Mouse (Mus musculus): ENCODE data around the gene Exoc6b. TPM values are rescaled to one million over a fixed set of nuclear protein-coding genes. Genes with fewer than 3 reads are reported as not detected.

Exoc6b gene
- polyA plus RNA-seq, 1 experiment from 2014 or later: 21.0 TPM

DNA sequence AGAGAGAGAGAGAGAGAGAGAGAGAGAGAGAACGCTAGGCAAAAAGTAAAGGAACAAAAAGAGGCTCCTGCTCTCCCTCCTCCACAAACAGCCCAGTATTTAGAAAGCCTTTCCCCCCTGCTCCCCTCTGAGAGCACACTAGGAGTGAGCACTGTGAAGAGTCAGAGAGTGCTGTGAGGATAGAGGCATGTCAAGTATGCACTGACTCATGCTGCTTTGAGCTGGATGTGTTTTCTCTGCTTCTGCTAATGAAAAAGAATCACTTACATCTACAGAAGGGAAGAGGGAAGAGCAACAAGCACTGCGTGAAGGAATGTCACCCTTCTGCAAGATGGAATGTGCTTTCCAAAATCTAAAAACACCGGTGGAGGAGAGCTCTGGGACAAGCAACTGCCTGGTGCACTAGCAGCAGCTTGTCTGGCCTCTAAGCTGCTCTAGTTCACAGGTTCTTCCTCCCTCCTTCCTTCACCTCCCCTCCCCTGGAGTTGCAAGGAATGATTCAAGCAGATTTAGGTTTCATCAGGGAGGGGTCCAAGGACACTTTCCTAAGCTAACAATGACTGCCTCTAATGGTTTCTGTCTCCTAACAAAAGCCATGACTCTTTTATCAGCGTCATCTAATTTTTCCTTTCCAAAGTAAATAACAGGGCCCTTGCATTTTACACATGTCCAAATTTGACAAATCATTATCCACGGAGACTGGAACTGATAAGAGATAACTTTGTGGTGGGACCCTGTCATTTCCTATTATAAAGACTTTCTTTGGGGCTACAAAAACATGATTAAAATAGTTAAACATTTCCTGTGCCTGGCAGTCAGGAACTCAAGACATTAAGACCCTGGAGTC is 176.2 kb downstream of the Exoc6b start:
- Histone ChIP-seq H3K36me3 (no peaks in the 10 kb centered on the region), H3K4me1 (peaks cover 16% of the 10 kb centered on the region), H3K4me3 (no peak overlapping the region), H3K27ac (no peak overlapping the region; the same call in 1 of the 2 replicates), H3K27me3 (ENCODE audit: insufficient read depth, poor library complexity, severe bottlenecking) (no peaks in the 10 kb centered on the region), H3K9me3 (no peaks in the 10 kb centered on the region)
- 15% methylated on average over 5 of the region's 5 CpGs for WGBS
- DNase-seq (ENCODE audit: low spot score): no peak

DNA sequence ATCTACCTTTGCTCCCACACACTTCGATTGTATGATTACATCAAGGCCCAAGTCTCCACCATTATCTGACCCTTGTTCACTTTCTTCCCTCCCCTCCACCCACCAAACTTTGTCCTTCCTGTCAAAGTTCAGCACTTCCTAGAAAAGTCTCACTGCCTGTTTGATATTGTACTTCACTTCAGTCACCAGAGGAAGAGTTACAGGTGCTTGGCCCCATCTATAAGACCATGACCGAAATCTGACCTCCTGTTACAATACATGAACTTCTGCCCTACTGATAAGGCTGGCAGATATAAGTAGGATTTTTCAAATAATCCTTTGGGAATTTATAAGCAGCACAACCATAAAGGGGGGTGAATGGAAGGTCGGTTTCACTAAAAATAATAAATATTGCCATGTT is 182.8 kb downstream of the Exoc6b start:
- Histone ChIP-seq H3K4me1 (peaks cover 41% of the 10 kb centered on the region), H3K9me3 (no peaks in the 10 kb centered on the region), H3K4me3 (no peak overlapping the region), H3K36me3 (no peaks in the 10 kb centered on the region), H3K27ac (no peak overlapping the region), H3K27me3 (ENCODE audit: insufficient read depth, poor library complexity, severe bottlenecking) (no peaks in the 10 kb centered on the region)
- no peak for DNase-seq (ENCODE audit: low spot score)
- WGBS: 65% methylated on average over 3 of the region's 3 CpGs

GRCm38 (mm10) chr6:84885080-84885479 is 184.2 kb downstream of the Exoc6b start:
- 23% methylated on average over 1 of the region's 1 CpGs for WGBS
- Histone ChIP-seq H3K9me3 (no peaks in the 10 kb centered on the region), H3K27ac (no peak overlapping the region), H3K36me3 (no peaks in the 10 kb centered on the region), H3K4me3 (no peak overlapping the region), H3K4me1 (peaks cover 41% of the 10 kb centered on the region), H3K27me3 (ENCODE audit: insufficient read depth, poor library complexity, severe bottlenecking) (no peaks in the 10 kb centered on the region)
- peak; percentile 77 for DNase-seq (ENCODE audit: low spot score)

DNA sequence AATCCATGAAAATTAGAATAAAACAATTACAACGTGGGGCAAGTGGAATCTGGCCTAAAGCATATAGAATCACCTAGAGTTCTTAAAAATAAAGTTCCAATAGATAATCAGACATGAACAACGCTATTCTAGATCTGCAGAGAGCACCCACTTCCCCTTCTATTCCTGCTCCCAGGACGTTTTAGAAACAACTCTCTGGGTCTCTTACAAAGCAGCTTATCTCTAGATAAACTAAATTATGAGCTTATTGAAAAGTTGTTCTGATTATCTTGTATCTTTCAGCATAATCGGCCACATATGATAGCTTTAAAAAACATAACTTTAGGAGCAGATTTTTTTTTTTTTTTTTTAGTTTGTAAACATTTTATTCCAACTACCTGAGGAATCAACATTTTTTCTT is 185.6 kb downstream of the Exoc6b start:
- H3K4me3 ChIP-seq: no peak overlapping the region
- WGBS: 24% methylated on average over 4 of the region's 4 CpGs
- H3K36me3 ChIP-seq: no peaks in the 10 kb centered on the region
- DNase-seq (ENCODE audit: low spot score): no peak
- no peaks in the 10 kb centered on the region for H3K9me3 ChIP-seq
- H3K27me3 ChIP-seq (ENCODE audit: insufficient read depth, poor library complexity, severe bottlenecking): no peaks in the 10 kb centered on the region
- peaks cover 41% of the 10 kb centered on the region for H3K4me1 ChIP-seq
- 0 out of 2 replicates have a peak overlapping the region, but pooled peaks have one; percentile 47 for H3K27ac ChIP-seq

DNA sequence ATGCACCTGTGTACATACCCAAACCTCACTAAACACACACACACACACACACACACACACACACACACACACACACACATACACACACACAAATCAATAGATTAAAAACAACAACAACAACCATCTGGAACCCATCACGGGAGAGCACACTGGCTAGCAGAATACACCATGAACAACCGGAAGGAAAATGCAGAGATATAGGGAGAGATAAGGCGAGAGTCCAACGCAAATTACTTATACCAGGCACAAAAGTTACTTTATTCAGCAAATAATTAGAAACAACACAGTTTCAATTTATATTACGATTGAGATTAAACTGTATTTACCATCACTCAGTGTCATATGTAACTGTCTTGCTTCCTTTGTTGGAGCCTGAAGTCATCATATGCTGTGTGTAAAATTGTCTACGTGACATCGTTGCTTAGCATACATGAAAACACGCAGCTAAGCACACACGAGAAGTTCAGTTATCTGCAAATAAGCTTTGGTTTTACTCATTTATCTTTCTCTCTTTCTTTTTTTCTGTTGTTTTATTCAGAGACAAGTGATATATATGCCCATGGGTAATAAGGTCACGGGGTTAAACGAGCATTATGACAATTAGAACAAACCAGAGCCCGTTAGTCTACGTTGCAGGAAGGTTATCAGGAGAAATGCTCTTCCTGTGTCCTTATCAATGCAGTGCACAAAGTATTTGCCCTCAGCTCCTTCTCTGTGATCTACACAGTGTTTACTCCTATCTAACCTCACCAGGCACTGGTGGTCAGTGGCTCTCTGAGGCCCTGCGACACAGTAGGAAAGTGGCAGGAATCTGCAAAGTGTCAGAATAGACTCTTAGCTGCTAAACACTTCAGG is 186.4 kb downstream of the Exoc6b start:
- Histone ChIP-seq H3K4me1 (peaks cover 37% of the 10 kb centered on the region), H3K36me3 (no peaks in the 10 kb centered on the region), H3K9me3 (no peaks in the 10 kb centered on the region), H3K4me3 (no peak overlapping the region), H3K27ac (peak overlapping the region; percentile 47; the same call in 1 of the 2 replicates), H3K27me3 (ENCODE audit: insufficient read depth, poor library complexity, severe bottlenecking) (no peaks in the 10 kb centered on the region)
- peak; percentile 90 for DNase-seq (ENCODE audit: low spot score)
- 33% methylated on average over 14 of the region's 14 CpGs for WGBS

GRCm38 (mm10) chr6:84875869-84876268 is 193.4 kb downstream of the Exoc6b start:
- no peak for DNase-seq (ENCODE audit: low spot score)
- 79% methylated on average over 5 of the region's 5 CpGs for WGBS
- H3K27me3 ChIP-seq (ENCODE audit: insufficient read depth, poor library complexity, severe bottlenecking): no peaks in the 10 kb centered on the region
- no peaks in the 10 kb centered on the region for H3K9me3 ChIP-seq
- H3K36me3 ChIP-seq: no peaks in the 10 kb centered on the region
- H3K4me1 ChIP-seq: peaks cover 8% of the 10 kb centered on the region
- no peak overlapping the region for H3K4me3 ChIP-seq
- H3K27ac ChIP-seq: no peak overlapping the region

- Histone ChIP-seq H3K9me3 (no peaks in the 10 kb centered on the region), H3K36me3 (no peaks in the 10 kb centered on the region), H3K27ac (no peak overlapping the region), H3K4me1 (peaks cover 14% of the 10 kb centered on the region), H3K4me3 (no peak overlapping the region), H3K27me3 (ENCODE audit: insufficient read depth, poor library complexity, severe bottlenecking) (no peaks in the 10 kb centered on the region)
- 50% methylated on average over 4 of the region's 4 CpGs for WGBS
- DNase-seq (ENCODE audit: low spot score): no peak
Measured at GRCm38 (mm10) chr6:84867114-84867513, 202.2 kb downstream of the Exoc6b start.

DNA sequence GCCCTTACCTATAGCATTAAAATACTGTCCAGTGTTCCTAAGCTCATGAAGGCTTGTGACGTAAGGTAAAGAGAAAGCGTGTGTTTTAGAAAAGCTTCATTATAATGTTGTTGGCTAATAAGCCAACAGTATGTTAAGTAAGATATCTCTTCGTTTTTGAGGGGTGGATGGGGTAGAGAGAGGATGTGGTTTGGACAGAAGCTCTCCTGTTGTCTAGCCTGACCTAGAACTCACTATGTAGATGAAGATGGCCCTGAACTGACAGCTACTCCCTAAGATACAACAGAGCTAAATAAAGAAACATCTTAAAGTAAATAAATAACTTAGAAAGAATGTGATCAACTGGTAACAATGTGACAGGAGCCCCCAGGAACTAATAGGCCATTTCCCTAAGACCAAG is 204.7 kb downstream of the Exoc6b start:
- WGBS: 75% methylated on average over 3 of the region's 3 CpGs
- DNase-seq (ENCODE audit: low spot score): no peak
- Histone ChIP-seq H3K4me3 (no peak overlapping the region), H3K9me3 (no peaks in the 10 kb centered on the region), H3K27me3 (ENCODE audit: insufficient read depth, poor library complexity, severe bottlenecking) (no peaks in the 10 kb centered on the region), H3K36me3 (no peaks in the 10 kb centered on the region), H3K27ac (no peak overlapping the region), H3K4me1 (peaks cover 10% of the 10 kb centered on the region)

GRCm38 (mm10) chr6:84863816-84864375 is 205.4 kb downstream of the Exoc6b start:
- H3K36me3 ChIP-seq: no peaks in the 10 kb centered on the region
- H3K4me3 ChIP-seq: no peak overlapping the region
- WGBS: 81% methylated on average over 1 of the region's 1 CpGs
- H3K4me1 ChIP-seq: peaks cover 10% of the 10 kb centered on the region
- DNase-seq (ENCODE audit: low spot score): no peak
- no peak overlapping the region for H3K27ac ChIP-seq
- no peaks in the 10 kb centered on the region for H3K9me3 ChIP-seq
- no peaks in the 10 kb centered on the region for H3K27me3 ChIP-seq (ENCODE audit: insufficient read depth, poor library complexity, severe bottlenecking)

GRCm38 (mm10) chr6:84845665-84846064 is 223.6 kb downstream of the Exoc6b start:
- H3K9me3 ChIP-seq: no peaks in the 10 kb centered on the region
- no peak for DNase-seq (ENCODE audit: low spot score)
- H3K27ac ChIP-seq: no peak overlapping the region
- WGBS: 43% methylated on average over 7 of the region's 7 CpGs
- H3K4me1 ChIP-seq: peaks cover 11% of the 10 kb centered on the region
- H3K27me3 ChIP-seq (ENCODE audit: insufficient read depth, poor library complexity, severe bottlenecking): no peaks in the 10 kb centered on the region
- 0 out of 2 replicates have a peak, but pooled peaks cover 4% of the 10 kb centered on the region for H3K36me3 ChIP-seq
- H3K4me3 ChIP-seq: no peak overlapping the region

DNA sequence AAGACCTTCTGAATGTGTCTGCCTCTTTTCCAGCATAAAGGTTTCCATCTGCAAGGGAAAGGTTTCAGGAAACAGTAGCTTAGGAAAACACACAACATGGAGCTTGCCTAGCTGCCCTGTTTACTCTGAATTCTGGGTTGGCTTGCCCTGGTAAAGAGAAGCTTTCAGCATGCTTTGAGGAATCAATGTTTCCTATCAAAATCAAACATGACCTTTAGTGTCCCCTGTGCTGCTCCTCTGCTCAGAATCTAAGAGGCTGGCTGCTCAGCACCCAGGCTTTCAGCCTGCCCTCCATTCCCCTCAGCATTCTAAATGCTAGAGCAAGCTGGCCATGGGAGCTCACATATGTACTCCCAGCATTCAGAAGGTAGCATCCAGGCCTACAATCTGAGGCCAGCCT is 228.2 kb downstream of the Exoc6b start:
- Histone ChIP-seq H3K27me3 (ENCODE audit: insufficient read depth, poor library complexity, severe bottlenecking) (no peaks in the 10 kb centered on the region), H3K4me3 (no peak overlapping the region), H3K27ac (no peak overlapping the region), H3K36me3 (no peaks in the 10 kb centered on the region), H3K9me3 (no peaks in the 10 kb centered on the region), H3K4me1 (peaks cover 11% of the 10 kb centered on the region)
- no peak for DNase-seq (ENCODE audit: low spot score)

DNA sequence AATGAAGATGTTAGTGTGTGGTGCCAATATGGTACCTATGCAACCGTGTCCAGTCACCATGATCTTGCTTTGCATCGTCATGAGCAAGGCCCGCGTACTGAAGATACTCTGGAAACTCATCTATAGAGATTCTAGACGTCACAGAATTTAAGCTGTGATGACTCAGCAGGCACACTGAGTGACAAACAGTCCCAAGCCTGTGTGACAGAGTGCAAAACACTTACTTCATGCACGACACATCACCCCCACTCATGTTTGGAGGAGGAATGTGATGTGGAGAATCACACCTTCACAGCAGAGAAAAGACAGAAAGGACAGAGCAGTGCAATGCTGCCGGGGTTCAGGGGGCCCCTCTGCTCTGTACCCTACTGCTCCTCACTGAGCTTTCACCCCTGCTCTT is 261.8 kb downstream of the Exoc6b start:
- Histone ChIP-seq H3K4me1 (peaks cover 8% of the 10 kb centered on the region; the same call in 1 of the 2 replicates), H3K36me3 (peaks cover 4% of the 10 kb centered on the region; the same call in 1 of the 2 replicates), H3K27me3 (ENCODE audit: insufficient read depth, poor library complexity, severe bottlenecking) (no peaks in the 10 kb centered on the region), H3K9me3 (no peaks in the 10 kb centered on the region), H3K4me3 (no peak overlapping the region), H3K27ac (no peak overlapping the region)
- WGBS: 84% methylated on average over 7 of the region's 7 CpGs
- no peak for DNase-seq (ENCODE audit: low spot score)

Measured in heart, embryonic 10.5 days (tissue).